Mouse (Mus musculus): ENCODE data around the gene Polr2f.

Polr2f gene

GRCm38 (mm10) chr15:79140866-79141565 is at the start of gene Polr2f, which contains the start of gene 1700088E04Rik:
Polr2f (plus strand) TSS chr15:79141009.
1700088E04Rik (minus strand) TSS chr15:79141253.
- DNase-seq (ENCODE audit: inconsistent ontology term): peak; percentile 91

- DNase-seq (ENCODE audit: inconsistent ontology term): no peak
These were observed 48.5 kb upstream of the Polr2f start for GRCm38 (mm10) chr15:79092284-79092683.

GRCm38 (mm10) chr15:79093083-79093839 is 47.5 kb upstream of the Polr2f start:
- DNase-seq (ENCODE audit: inconsistent ontology term): peak; percentile 39

- DNase-seq (ENCODE audit: inconsistent ontology term): no peak
These were observed 45.3 kb upstream of the Polr2f start for GRCm38 (mm10) chr15:79095483-79095882.

GRCm38 (mm10) chr15:79096556-79096955 is 44.3 kb upstream of the Polr2f start:
- no peak for DNase-seq (ENCODE audit: inconsistent ontology term)

- no peak for DNase-seq (ENCODE audit: inconsistent ontology term)
These were observed 43.7 kb upstream of the Polr2f start for GRCm38 (mm10) chr15:79097135-79097534.

GRCm38 (mm10) chr15:79097611-79098025 is 43.2 kb upstream of the Polr2f start:
- DNase-seq (ENCODE audit: inconsistent ontology term): peak; percentile 90

- no peak for DNase-seq (ENCODE audit: inconsistent ontology term)
These were observed 42.6 kb upstream of the Polr2f start for GRCm38 (mm10) chr15:79098220-79098619.

GRCm38 (mm10) chr15:79098868-79099267 is 41.9 kb upstream of the Polr2f start:
- no peak for DNase-seq (ENCODE audit: inconsistent ontology term)

GRCm38 (mm10) chr15:79099456-79099855 is 41.4 kb upstream of the Polr2f start:
- DNase-seq (ENCODE audit: inconsistent ontology term): no peak

- DNase-seq (ENCODE audit: inconsistent ontology term): no peak
These were observed 40.4 kb upstream of the Polr2f start for GRCm38 (mm10) chr15:79100391-79100790.

GRCm38 (mm10) chr15:79101531-79101930 is 39.3 kb upstream of the Polr2f start:
- DNase-seq (ENCODE audit: inconsistent ontology term): peak; percentile 56

GRCm38 (mm10) chr15:79103264-79103663 is 37.5 kb upstream of the Polr2f start:
- no peak for DNase-seq (ENCODE audit: inconsistent ontology term)

GRCm38 (mm10) chr15:79105804-79106203 is 35.0 kb upstream of the Polr2f start:
- no peak for DNase-seq (ENCODE audit: inconsistent ontology term)

GRCm38 (mm10) chr15:79107966-79108365 is 32.8 kb upstream of the Polr2f start:
- peak; percentile 61 for DNase-seq (ENCODE audit: inconsistent ontology term)

GRCm38 (mm10) chr15:79108421-79109320 is 32.1 kb upstream of the Polr2f start, which contains the start of gene Micall1:
Micall1 (plus strand) TSS chr15:79108898.
- peak; percentile 82 for DNase-seq (ENCODE audit: inconsistent ontology term)

- DNase-seq (ENCODE audit: inconsistent ontology term): no peak
These were observed 31.4 kb upstream of the Polr2f start for GRCm38 (mm10) chr15:79109321-79109934.

GRCm38 (mm10) chr15:79110031-79110430 is 30.8 kb upstream of the Polr2f start:
- DNase-seq (ENCODE audit: inconsistent ontology term): no peak

GRCm38 (mm10) chr15:79110528-79110927 is 30.3 kb upstream of the Polr2f start:
- no peak for DNase-seq (ENCODE audit: inconsistent ontology term)

GRCm38 (mm10) chr15:79111774-79112173 is 29.0 kb upstream of the Polr2f start:
- DNase-seq (ENCODE audit: inconsistent ontology term): no peak

GRCm38 (mm10) chr15:79115276-79115675 is 25.5 kb upstream of the Polr2f start:
- no peak for DNase-seq (ENCODE audit: inconsistent ontology term)

Data from Muller cell, postnatal 12 days (primary cell).